ENCODE assay signal across 17 mouse cellular contexts in genomic region chr12:111190891-111191290, GRCm38 (mm10). TPM values are rescaled to one million over a fixed set of nuclear protein-coding genes. Genes with fewer than 3 reads are reported as not detected.
"Had no signal": no experiment of that assay in that cellular context is flagged by ENCODE, and none has a peak within 500 bp of the region (broad histone marks: within the 10 kb centered on the region; RNA-seq: fewer than 3 reads in every experiment).

No protein-coding gene starts in this region.

- H3K4me3 ChIP-seq: layer of hippocampus, adult 2 months; limb, embryonic 12.5 days; liver, embryonic 13.5 days; neural tube, embryonic 12.5 days had no signal

- H3K9me3 ChIP-seq: limb, embryonic 12.5 days; liver, embryonic 13.5 days; neural tube, embryonic 12.5 days had no signal

- H3K9ac ChIP-seq: limb, embryonic 12.5 days; liver, embryonic 13.5 days; liver, postnatal 0 days; neural tube, embryonic 12.5 days had no signal

- ATAC-seq: liver, postnatal 0 days had no signal

- H3K4me2 ChIP-seq: limb, embryonic 12.5 days; liver, embryonic 13.5 days; neural tube, embryonic 12.5 days had no signal

- H3K27me3 ChIP-seq: limb, embryonic 12.5 days; liver, embryonic 13.5 days; neural tube, embryonic 12.5 days had no signal

- H3K36me3 ChIP-seq: neural tube, embryonic 12.5 days had no signal

- DNase-seq: kidney, adult 8-10 months; kidney, postnatal 4 days; liver; liver, embryonic 13.5 days; liver, postnatal 0 days; lung, postnatal 14 days; midbrain, embryonic 14.5 days; thymus, postnatal 4 days had no signal

- H3K27ac ChIP-seq: limb, embryonic 12.5 days; liver, embryonic 13.5 days; macrophage; neural tube, embryonic 12.5 days; stomach, postnatal 0 days had no signal

RNA-seq across cellular contexts. Expression of gene 4930595D18Rik, which starts 6.6 kb away (rescaled TPM):
- total RNA-seq: layer of hippocampus, adult 2 months; layer of hippocampus, postnatal 10 days; left cerebral cortex, postnatal 36 days; monocyte, adult 5-6 weeks; neutrophil, adult 5-6 weeks had no signal
- polyA plus RNA-seq: limb, embryonic 12.5 days; liver, embryonic 13.5 days; liver, postnatal 0 days; macrophage; midbrain, embryonic 14.5 days; neural tube, embryonic 12.5 days; stomach, postnatal 0 days had no signal
